Mouse (Mus musculus) WW6 (cell line): ENCODE results near the gene Acot9.

Experiments
- DNase-seq: peaks from one replicate; pipeline ENCODE4 v3.0.0-alpha.2; 2013; ENCODE audit warnings: low read depth, low spot score

Gene Acot9

GRCm38 (mm10) chrX:155262235-155262914 lies at the start of gene Acot9:
Gene Acot9, plus strand, starts transcription at chrX:155262443.
- DNase-seq = peak; percentile 76

- DNase-seq = no peak
Measured at GRCm38 (mm10) chrX:155214291-155215136, 47.7 kb upstream of the Acot9 start.

- no peak for DNase-seq
Measured at GRCm38 (mm10) chrX:155215501-155216248, 46.6 kb upstream of the Acot9 start.

- peak; percentile 71 for DNase-seq
Measured at GRCm38 (mm10) chrX:155216271-155216670, 46.0 kb upstream of the Acot9 start, which contains the start of gene Sat1. Gene Sat1, minus strand, starts transcription at chrX:155216449.

- DNase-seq = no peak
Measured at GRCm38 (mm10) chrX:155218277-155218676, 44.0 kb upstream of the Acot9 start.

- no peak for DNase-seq
Measured at GRCm38 (mm10) chrX:155256856-155257255, 5.4 kb upstream of the Acot9 start.

GRCm38 (mm10) chrX:155262915-155263252 lies 641 bp downstream of the Acot9 start:
- no peak for DNase-seq

GRCm38 (mm10) chrX:155278483-155278882 lies 16.2 kb downstream of the Acot9 start:
- DNase-seq = no peak

- no peak for DNase-seq
Measured at GRCm38 (mm10) chrX:155280427-155281044, 18.3 kb downstream of the Acot9 start.

GRCm38 (mm10) chrX:155306390-155306789 lies 44.1 kb downstream of the Acot9 start:
- DNase-seq = no peak

- DNase-seq = no peak
Measured at GRCm38 (mm10) chrX:155318005-155318404, 55.8 kb downstream of the Acot9 start.

- DNase-seq = no peak
Measured at GRCm38 (mm10) chrX:155337567-155337904, 75.3 kb downstream of the Acot9 start.

GRCm38 (mm10) chrX:155337905-155338721 lies 75.9 kb downstream of the Acot9 start:
- DNase-seq = peak; percentile 48

- DNase-seq = no peak
Measured at GRCm38 (mm10) chrX:155340654-155341053, 78.4 kb downstream of the Acot9 start, which contains the start of gene Prdx4. Gene Prdx4, minus strand, starts transcription at chrX:155340754.

- no peak for DNase-seq
Measured at GRCm38 (mm10) chrX:155346249-155346648, 84.0 kb downstream of the Acot9 start.
